Mouse (Mus musculus) kidney, embryonic 14.5 days (tissue): ENCODE results near the gene Clstn2. TPM values are rescaled to one million over a fixed set of nuclear protein-coding genes. Genes with fewer than 3 reads are reported as not detected.

ENCODE experiments used
- ATAC-seq: fragments of 200-750 bp; cut with Nextera tagmentation; 2 replicates; pipeline ENCODE4 v1.8.0; 2017; ENCODE audit warnings: moderate number of reproducible peaks, mild to moderate bottlenecking, moderate TSS enrichment, moderate library complexity; ENCODE audit not compliant: low FRiP score, low TSS enrichment
- H3K27ac ChIP-seq: fragments of 300-500 bp; sonication (generic); 2 replicates; pipeline ENCODE4 v1.5.1; 2014; ENCODE audit warnings: low read depth, mild to moderate bottlenecking, low read length, moderate library complexity, mixed read lengths
- H3K27me3 ChIP-seq: fragments of 300-500 bp; sonication (generic); 2 replicates; pipeline ENCODE4 v1.6.1; 2014; ENCODE audit warnings: mild to moderate bottlenecking, low read length; ENCODE audit not compliant: control insufficient read depth, insufficient read depth
- H3K36me3 ChIP-seq: fragments of 300-500 bp; sonication (generic); 2 replicates; pipeline ENCODE4 v1.6.1; 2014; ENCODE audit warnings: low read length, mixed read lengths; ENCODE audit not compliant: control insufficient read depth, insufficient read depth
- H3K4me1 ChIP-seq: fragments of 300-500 bp; sonication (generic); 2 replicates; pipeline ENCODE4 v1.6.1; 2014; ENCODE audit warnings: low read length, mixed read lengths; ENCODE audit not compliant: control insufficient read depth, insufficient read depth
- H3K4me2 ChIP-seq: fragments of 300-500 bp; sonication (generic); replicated peaks from 2 replicates; pipeline ENCODE4 v1.6.1; 2014; ENCODE audit warnings: low read depth, mild to moderate bottlenecking, low read length
- H3K4me3 ChIP-seq: fragments of 300-500 bp; sonication (generic); 2 replicates; pipeline ENCODE4 v1.5.1; 2014; ENCODE audit warnings: mild to moderate bottlenecking, low read length
- H3K9ac ChIP-seq: fragments of 300-500 bp; sonication (generic); 2 replicates; pipeline ENCODE4 v1.6.1; 2014; ENCODE audit warnings: low read depth, mild to moderate bottlenecking, low read length, moderate library complexity
- H3K9me3 ChIP-seq: fragments of 300-500 bp; sonication (generic); 2 replicates; pipeline ENCODE4 v1.6.1; 2016; ENCODE audit warnings: low read length; ENCODE audit not compliant: control insufficient read depth
- WGBS: fragments of 180-500 bp; shearing (Covaris S2); extraction: QIAGEN DNeasy Blood & Tissue Kit; methylation state at CpG from one replicate; pipeline ENCODE4 v1.1.7; 2014; 5-methylcytosine and 5-hydroxymethylcytosine counted together
- polyA plus RNA-seq: library from polyadenylated mRNA; unstranded; fragments of >200 nt; fragmentation: Nextera tagmentation; extraction: Ambion mirVana; gene quantifications from 2 replicates; pipeline ENCODE4 v1.2.1, GENCODE M21; 2014

Clstn2 gene
- polyA plus RNA-seq, 1 experiment from 2014 or later = 2.7 TPM

- ATAC-seq = no peak
- no peak overlapping the region for H3K27ac ChIP-seq
- 82% methylated on average over 3 of the region's 3 CpGs for WGBS
- no peak overlapping the region for H3K9ac ChIP-seq
- no peak overlapping the region for H3K4me2 ChIP-seq
- no peaks in the 10 kb centered on the region for H3K4me1 ChIP-seq
- H3K36me3 ChIP-seq = no peaks in the 10 kb centered on the region
- no peak overlapping the region for H3K4me3 ChIP-seq
- no peaks in the 10 kb centered on the region for H3K9me3 ChIP-seq
- no peaks in the 10 kb centered on the region for H3K27me3 ChIP-seq
Measured at GRCm38 (mm10) chr9:97658736-97659135, 374.2 kb downstream of the Clstn2 start.

DNA sequence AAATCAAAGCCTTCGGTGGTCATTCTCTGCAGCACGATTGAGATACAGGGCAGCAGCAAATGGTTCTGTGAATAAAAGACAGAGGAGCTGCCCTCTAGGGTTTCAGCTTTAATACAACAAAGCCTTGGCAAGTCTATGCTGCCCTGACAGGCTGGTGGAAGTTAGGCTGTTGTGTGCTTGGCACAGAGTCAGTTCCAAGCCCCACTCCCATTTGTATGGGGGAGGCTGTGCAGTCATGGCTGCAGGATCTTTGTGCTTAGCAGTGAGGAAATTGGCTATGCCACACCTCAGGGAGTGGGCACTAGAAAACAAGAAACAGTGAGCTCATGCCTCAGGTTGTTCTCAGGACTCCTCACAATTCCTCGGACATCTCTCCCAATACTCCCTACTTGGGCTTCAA, 384.6 kb downstream of the Clstn2 start:
- H3K4me3 ChIP-seq = no peak overlapping the region
- H3K36me3 ChIP-seq = no peaks in the 10 kb centered on the region
- 78% methylated on average over 3 of the region's 3 CpGs for WGBS
- no peaks in the 10 kb centered on the region for H3K4me1 ChIP-seq
- no peak overlapping the region for H3K27ac ChIP-seq
- H3K9me3 ChIP-seq = no peaks in the 10 kb centered on the region
- ATAC-seq = no peak
- no peak overlapping the region for H3K9ac ChIP-seq
- no peak overlapping the region for H3K4me2 ChIP-seq
- no peaks in the 10 kb centered on the region for H3K27me3 ChIP-seq

DNA sequence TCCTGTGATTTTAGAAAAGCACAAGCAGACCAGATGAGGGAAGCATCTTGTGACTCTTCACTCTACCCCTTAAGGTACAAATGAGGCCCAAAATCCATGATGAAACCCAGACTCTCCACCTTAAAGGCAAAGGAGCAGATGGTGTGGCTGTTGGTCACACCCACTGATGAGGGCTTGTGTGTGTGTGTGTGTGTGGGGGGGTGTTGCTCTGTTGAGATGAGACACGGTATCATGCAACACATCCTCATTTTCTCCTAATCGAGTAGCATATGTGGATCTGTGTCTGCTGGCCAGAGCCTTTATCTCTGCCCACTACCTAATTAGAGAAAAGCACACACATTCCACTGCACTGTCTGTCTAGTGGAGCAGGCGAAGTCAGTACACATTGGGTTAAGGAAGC, 387.2 kb downstream of the Clstn2 start:
- Histone ChIP-seq H3K36me3 (no peaks in the 10 kb centered on the region), H3K27ac (no peak overlapping the region), H3K9ac (no peak overlapping the region), H3K9me3 (no peaks in the 10 kb centered on the region), H3K4me1 (peaks cover 4% of the 10 kb centered on the region; the same call in 1 of the 2 replicates), H3K27me3 (no peaks in the 10 kb centered on the region), H3K4me2 (no peak overlapping the region), H3K4me3 (no peak overlapping the region)
- ATAC-seq = no peak
- 88% methylated on average over 3 of the region's 3 CpGs for WGBS

GRCm38 (mm10) chr9:97642396-97642795, 390.6 kb downstream of the Clstn2 start:
- Histone ChIP-seq H3K27ac (no peak overlapping the region), H3K4me3 (no peak overlapping the region), H3K27me3 (no peaks in the 10 kb centered on the region), H3K36me3 (no peaks in the 10 kb centered on the region), H3K4me1 (peaks cover 4% of the 10 kb centered on the region; the same call in 1 of the 2 replicates), H3K9me3 (no peaks in the 10 kb centered on the region), H3K9ac (no peak overlapping the region), H3K4me2 (no peak overlapping the region; the same call in 1 of the 2 replicates)
- ATAC-seq = peak; percentile 75; the same call in 1 of the 2 replicates
- 15% methylated on average over 7 of the region's 7 CpGs for WGBS

GRCm38 (mm10) chr9:97639967-97640549, 392.9 kb downstream of the Clstn2 start:
- H3K27me3 ChIP-seq = no peaks in the 10 kb centered on the region
- no peak overlapping the region for H3K4me2 ChIP-seq
- peaks cover 4% of the 10 kb centered on the region; the same call in 1 of the 2 replicates for H3K4me1 ChIP-seq
- ATAC-seq = no peak
- 93% methylated on average over 6 of the region's 6 CpGs for WGBS
- H3K27ac ChIP-seq = no peak overlapping the region
- H3K9me3 ChIP-seq = no peaks in the 10 kb centered on the region
- H3K9ac ChIP-seq = no peak overlapping the region
- H3K36me3 ChIP-seq = no peaks in the 10 kb centered on the region
- no peak overlapping the region for H3K4me3 ChIP-seq

DNA sequence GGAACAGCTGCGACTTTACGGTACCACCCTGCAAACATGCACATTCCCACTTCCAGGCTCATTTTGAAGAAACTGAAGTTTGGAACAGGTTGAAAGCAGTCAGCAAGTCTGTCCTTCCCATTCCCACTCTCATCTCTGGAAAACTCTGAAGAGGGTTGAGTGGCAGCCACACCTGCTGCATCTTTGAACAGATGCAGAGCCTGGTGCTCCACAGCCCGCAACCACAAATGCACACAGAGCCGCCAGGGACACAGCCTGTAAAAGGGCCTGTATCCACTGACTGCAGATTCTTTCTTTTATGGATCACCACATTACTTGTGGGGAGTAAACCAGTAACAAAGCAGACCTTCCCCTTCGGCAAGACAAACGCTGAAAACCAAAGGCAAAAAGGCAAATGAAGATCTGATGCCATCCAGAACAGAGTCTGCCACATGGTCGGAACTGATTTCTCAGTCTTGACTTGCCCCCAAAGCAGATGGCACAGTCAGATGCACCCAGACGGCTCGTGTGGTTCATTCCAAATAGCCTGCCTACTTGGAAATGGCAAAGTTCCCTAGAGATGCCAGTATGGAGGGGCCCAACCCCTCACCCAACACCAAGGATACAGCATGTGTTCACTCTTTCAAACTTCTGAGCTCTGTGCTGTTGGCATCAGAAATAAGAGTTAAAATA, 394.2 kb downstream of the Clstn2 start:
- Histone ChIP-seq H3K9me3 (no peaks in the 10 kb centered on the region), H3K27me3 (no peaks in the 10 kb centered on the region), H3K4me1 (peaks cover 4% of the 10 kb centered on the region; the same call in 1 of the 2 replicates), H3K27ac (no peak overlapping the region), H3K4me2 (no peak overlapping the region), H3K9ac (no peak overlapping the region), H3K4me3 (no peak overlapping the region), H3K36me3 (no peaks in the 10 kb centered on the region)
- no peak for ATAC-seq
- WGBS = 91% methylated on average over 9 of the region's 9 CpGs

DNA sequence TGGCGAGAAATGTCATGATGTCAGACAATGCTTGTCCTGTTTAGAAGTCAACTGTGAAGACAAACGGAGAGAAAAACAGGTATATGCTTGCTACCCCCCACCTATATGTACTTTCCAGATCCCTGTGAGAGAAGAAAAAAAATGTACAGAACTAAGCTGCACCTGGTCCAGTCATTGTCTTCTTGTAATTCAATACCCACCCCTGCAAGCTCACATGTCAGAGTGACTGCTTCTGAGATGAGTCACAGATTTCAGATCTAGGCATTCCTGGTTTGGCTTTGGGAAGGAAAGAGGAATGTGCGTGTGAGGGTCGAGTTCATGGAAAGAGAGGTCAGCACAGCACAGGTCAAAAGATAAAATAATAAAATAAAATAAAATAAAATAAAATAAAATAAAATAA, 397.6 kb downstream of the Clstn2 start:
- Histone ChIP-seq H3K4me2 (no peak overlapping the region), H3K36me3 (no peaks in the 10 kb centered on the region), H3K9me3 (no peaks in the 10 kb centered on the region), H3K9ac (no peak overlapping the region), H3K4me1 (no peaks in the 10 kb centered on the region), H3K27me3 (no peaks in the 10 kb centered on the region), H3K27ac (no peak overlapping the region), H3K4me3 (no peak overlapping the region)
- no peak for ATAC-seq
- WGBS = 79% methylated on average over 4 of the region's 4 CpGs

DNA sequence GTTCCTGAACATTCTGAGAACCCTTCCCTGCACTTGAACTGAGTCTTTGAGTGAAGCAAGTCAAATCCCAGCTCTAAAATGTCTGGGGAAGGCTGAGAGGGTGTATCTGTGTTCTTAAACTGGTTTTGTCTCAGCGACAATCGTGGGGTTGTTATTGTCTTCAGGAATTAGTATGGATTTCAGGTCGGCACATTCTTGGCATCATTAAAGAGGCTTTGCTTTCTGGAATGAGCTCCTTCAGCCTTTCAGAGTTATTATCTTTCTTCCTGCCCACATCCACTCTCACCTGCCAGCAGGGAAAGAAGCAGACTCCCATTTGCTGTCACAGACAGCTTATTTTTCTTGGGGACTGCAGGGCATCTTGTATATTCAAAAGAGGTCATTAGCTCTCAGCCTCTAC, 398.1 kb downstream of the Clstn2 start:
- Histone ChIP-seq H3K9me3 (no peaks in the 10 kb centered on the region), H3K36me3 (no peaks in the 10 kb centered on the region), H3K4me3 (no peak overlapping the region), H3K27ac (no peak overlapping the region), H3K9ac (no peak overlapping the region), H3K4me1 (no peaks in the 10 kb centered on the region), H3K4me2 (no peak overlapping the region), H3K27me3 (no peaks in the 10 kb centered on the region)
- WGBS = 74% methylated on average over 3 of the region's 3 CpGs
- ATAC-seq = no peak

GRCm38 (mm10) chr9:97629180-97629579, 403.8 kb downstream of the Clstn2 start:
- no peak overlapping the region for H3K9ac ChIP-seq
- no peaks in the 10 kb centered on the region for H3K27me3 ChIP-seq
- 61% methylated on average over 3 of the region's 3 CpGs for WGBS
- H3K9me3 ChIP-seq = no peaks in the 10 kb centered on the region
- H3K36me3 ChIP-seq = no peaks in the 10 kb centered on the region
- H3K27ac ChIP-seq = no peak overlapping the region
- ATAC-seq = no peak
- no peaks in the 10 kb centered on the region for H3K4me1 ChIP-seq
- no peak overlapping the region for H3K4me2 ChIP-seq
- H3K4me3 ChIP-seq = no peak overlapping the region
